Mouse (Mus musculus) spleen, adult 2 months (tissue): ENCODE data around the gene Paqr5.

Experiments
- CTCF ChIP-seq: fragments of 200-500 bp; IDR thresholded peaks from 2 replicates; pipeline ENCODE4 v1.5.1; 2011; ENCODE audit warnings: mild to moderate bottlenecking, inconsistent platforms; ENCODE audit not compliant: insufficient read depth, insufficient read length, insufficient replicate concordance; ENCODE audit errors: extremely low read depth
- POLR2A ChIP-seq: fragments of 200-500 bp; IDR thresholded peaks from 2 replicates; pipeline ENCODE4 v1.6.1; 2011; ENCODE audit warnings: low read depth, low read length, inconsistent platforms

DNA sequence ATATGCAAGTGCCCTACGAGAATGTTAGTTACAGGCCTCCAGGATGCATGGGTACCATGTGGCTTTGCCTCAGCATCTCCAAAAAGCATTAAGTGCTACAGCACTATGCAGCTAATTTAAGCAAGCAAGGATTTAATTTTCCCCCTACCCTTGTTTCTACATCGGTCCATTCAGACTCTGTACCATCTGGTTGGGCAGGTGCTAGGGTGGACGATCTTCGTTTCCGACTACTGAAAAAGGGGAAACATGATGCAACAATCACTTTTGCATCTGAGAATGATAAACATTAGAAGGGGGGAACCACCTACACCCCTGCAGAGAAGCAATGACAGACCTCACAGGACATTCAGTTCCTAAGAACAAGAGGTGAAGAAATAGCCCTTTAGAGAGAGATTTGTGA is 107.2 kb downstream of the Paqr5 start:
- TF ChIP-seq CTCF: no peak
- no peak for TF ChIP-seq POLR2A
